Mouse (Mus musculus): Measurements from ENCODE around the gene Mef2a.

DNA sequence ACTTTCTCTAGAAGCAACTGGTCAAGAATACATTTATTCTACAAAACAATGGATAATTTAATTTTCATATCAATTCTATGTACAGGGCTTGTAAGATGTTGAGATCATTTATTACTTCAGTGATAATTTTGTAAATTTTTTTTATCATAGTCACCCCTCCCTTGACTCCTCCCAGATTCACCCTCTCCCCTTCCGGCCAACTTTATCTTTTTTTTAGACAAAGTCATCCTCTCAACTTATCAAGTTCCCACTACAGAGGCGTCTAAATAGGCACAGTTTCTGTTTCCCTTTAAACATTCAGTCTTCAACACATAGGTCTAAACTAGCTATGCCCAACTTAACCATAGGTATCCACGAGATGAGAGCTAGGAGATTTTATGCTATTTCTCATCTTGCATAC is 59.5 kb downstream of the Mef2a start:
- no peak for TF ChIP-seq CTCF (IDR thresholded peaks at IDR 0.05; ENCODE audit: extremely low read depth, insufficient read depth, insufficient read length, insufficient replicate concordance)
- TF ChIP-seq POLR2A (IDR thresholded peaks at IDR 0.05; ENCODE audit: low read depth, low read length): no peak

All from spleen, adult 2 months (tissue).